ENCODE assay signal across 8 mouse cellular contexts in genomic region chr3:35931896-35932727, GRCm38 (mm10). TPM values are rescaled to one million over a fixed set of nuclear protein-coding genes. Genes with fewer than 3 reads are reported as not detected.
DNase-seq lines count a peak whose midpoint lies in the region; ATAC-seq and TF ChIP-seq lines count a peak whose summit lies in the region.

No protein-coding gene starts in this region.

- H3K36me3 ChIP-seq in embryonic facial prominence, embryonic 14.5 days (ENCODE audit: control insufficient read depth, insufficient read depth, low read length): no peaks in the 10 kb centered on the region
- no peaks in the 10 kb centered on the region for H3K36me3 ChIP-seq in heart, embryonic 10.5 days
- no peaks in the 10 kb centered on the region for H3K36me3 ChIP-seq in liver, embryonic 11.5 days (ENCODE audit: control insufficient read depth, insufficient read depth, low read length)
- H3K36me3 ChIP-seq in midbrain, postnatal 0 days (ENCODE audit: insufficient read depth, low read length): no peaks in the 10 kb centered on the region

- ATAC-seq in embryonic facial prominence, embryonic 14.5 days (ENCODE audit: low read depth): peak; percentile 83
- ATAC-seq in liver, embryonic 11.5 days (replicated peaks; ENCODE audit: low FRiP score): peak; percentile 75
- peak; percentile 65 for ATAC-seq in midbrain, postnatal 0 days (ENCODE audit: low FRiP score)

- TF ChIP-seq CTCF in midbrain, postnatal 0 days (IDR thresholded peaks at IDR 0.05): no peak

- H3K4me2 ChIP-seq in embryonic facial prominence, embryonic 14.5 days (ENCODE audit: low read depth, low read length): peak overlapping the region; percentile 86
- peak overlapping the region; percentile 94 for H3K4me2 ChIP-seq in liver, embryonic 11.5 days
- H3K4me2 ChIP-seq in midbrain, postnatal 0 days (ENCODE audit: low read depth, low read length, poor library complexity, severe bottlenecking): peak overlapping the region; percentile 94

- peak overlapping the region; percentile 98 for H3K9ac ChIP-seq in embryonic facial prominence, embryonic 14.5 days (ENCODE audit: low read depth, low read length)
- H3K9ac ChIP-seq in liver, embryonic 11.5 days (ENCODE audit: low read depth, low read length): peak overlapping the region; percentile 99
- H3K9ac ChIP-seq in midbrain, postnatal 0 days (replicated peaks; ENCODE audit: low read length, poor library complexity, severe bottlenecking): peak overlapping the region; percentile 96

- peak overlapping the region; percentile 91 for H3K4me3 ChIP-seq in embryonic facial prominence, embryonic 14.5 days (ENCODE audit: low read depth, low read length)
- peak overlapping the region; percentile 91 for H3K4me3 ChIP-seq in heart, embryonic 10.5 days
- peak overlapping the region; percentile 97 for H3K4me3 ChIP-seq in liver, embryonic 11.5 days (ENCODE audit: low read depth, low read length)
- peak overlapping the region; percentile 75 for H3K4me3 ChIP-seq in midbrain, postnatal 0 days (ENCODE audit: low read depth, low read length)

- H3K27me3 ChIP-seq in embryonic facial prominence, embryonic 14.5 days (replicated peaks; ENCODE audit: control insufficient read depth, insufficient read depth, low read length): no peaks in the 10 kb centered on the region
- H3K27me3 ChIP-seq in heart, embryonic 10.5 days (ENCODE audit: insufficient read depth, poor library complexity, severe bottlenecking): no peaks in the 10 kb centered on the region
- no peaks in the 10 kb centered on the region for H3K27me3 ChIP-seq in liver, embryonic 11.5 days (replicated peaks; ENCODE audit: control insufficient read depth, insufficient read depth, low read length)
- H3K27me3 ChIP-seq in midbrain, postnatal 0 days (ENCODE audit: insufficient read depth, low read length): no peaks in the 10 kb centered on the region

- H3K9me3 ChIP-seq in embryonic facial prominence, embryonic 14.5 days (ENCODE audit: control insufficient read depth, low read length): no peaks in the 10 kb centered on the region
- no peaks in the 10 kb centered on the region for H3K9me3 ChIP-seq in heart, embryonic 10.5 days
- no peaks in the 10 kb centered on the region for H3K9me3 ChIP-seq in liver, embryonic 11.5 days (ENCODE audit: control insufficient read depth, low read length)
- no peaks in the 10 kb centered on the region for H3K9me3 ChIP-seq in midbrain, postnatal 0 days (ENCODE audit: low read length)

- DNase-seq in urinary bladder, adult 18-20 months (ENCODE audit: low spot score in 2 of 2): peak; percentile 25 to 58
- no peak for DNase-seq in urinary bladder, postnatal 10 days (ENCODE audit: low spot score)
- peak; percentile 65 for DNase-seq in embryonic facial prominence, embryonic 14.5 days (ENCODE audit: low spot score)
- DNase-seq in heart, embryonic 10.5 days (ENCODE audit: low spot score): no peak
- peak; percentile 52 for DNase-seq in kidney, adult 9 months
- peak; percentile 76 for DNase-seq in liver, embryonic 11.5 days (ENCODE audit: low spot score)
- peak; percentile 49 for DNase-seq in midbrain, postnatal 0 days (ENCODE audit: low spot score)
- DNase-seq in spleen, postnatal 36 days (ENCODE audit: low spot score in 2 of 2): peak; percentile 62 to 63

- peak overlapping the region; percentile 94 for H3K27ac ChIP-seq in embryonic facial prominence, embryonic 14.5 days (replicated peaks; ENCODE audit: low read depth, low read length)
- peak overlapping the region; percentile 98 for H3K27ac ChIP-seq in heart, embryonic 10.5 days
- H3K27ac ChIP-seq in liver, embryonic 11.5 days (ENCODE audit: low read depth, low read length): peak overlapping the region; percentile 89
- H3K27ac ChIP-seq in midbrain, postnatal 0 days (ENCODE audit: low read depth, low read length): peak overlapping the region; percentile 90

- H3K4me1 ChIP-seq in embryonic facial prominence, embryonic 14.5 days (ENCODE audit: control insufficient read depth, insufficient read depth, low read length): peaks cover 11% of the 10 kb centered on the region; the same call in 1 of the 2 replicates
- peaks cover 31% of the 10 kb centered on the region for H3K4me1 ChIP-seq in heart, embryonic 10.5 days
- H3K4me1 ChIP-seq in liver, embryonic 11.5 days (replicated peaks; ENCODE audit: control insufficient read depth, insufficient read depth, low read length): peaks cover 16% of the 10 kb centered on the region
- peaks cover 7% of the 10 kb centered on the region for H3K4me1 ChIP-seq in midbrain, postnatal 0 days (ENCODE audit: insufficient read depth, low read length)

- under 1% methylated on average over 32 of the region's 65 CpGs for WGBS in embryonic facial prominence, embryonic 14.5 days
- under 1% methylated on average over 65 of the region's 65 CpGs for WGBS in heart, embryonic 10.5 days
- WGBS in liver, embryonic 11.5 days: under 1% methylated on average over 60 of the region's 65 CpGs
- WGBS in midbrain, postnatal 0 days: under 1% methylated on average over 51 of the region's 65 CpGs

RNA-seq across cellular contexts. Expression of gene Dcun1d1, which starts 5.1 kb away (rescaled TPM):
- 84.4 and 89.6 TPM in 2 replicates for polyA plus RNA-seq in embryonic facial prominence, embryonic 14.5 days (2014; fragmentation: Nextera tagmentation; extraction: Ambion mirVana)
- polyA plus RNA-seq in heart, embryonic 10.5 days (2016; fragmentation: Nextera tagmentation; extraction: Ambion mirVana): 80.2 and 89.6 TPM in 2 replicates
- polyA plus RNA-seq in liver, embryonic 11.5 days (2014; fragmentation: Nextera tagmentation; extraction: Ambion mirVana): 95.0 and 103 TPM in 2 replicates
- 62.0 and 69.0 TPM in 2 replicates for total RNA-seq in midbrain, postnatal 0 days (2014; rRNA removed)
- 108 and 110 TPM in 2 replicates for polyA plus RNA-seq in midbrain, postnatal 0 days (2015; fragmentation: Nextera tagmentation; extraction: Ambion mirVana)

Comparison
In these comparisons a context has a peak if more than half of its experiments do, and no peak if none do; other contexts are left out.
1. DNase-seq: peak in urinary bladder, adult 18-20 months (2 of 2), embryonic facial prominence, embryonic 14.5 days (single experiment), kidney, adult 9 months (single experiment), liver, embryonic 11.5 days (single experiment), midbrain, postnatal 0 days (single experiment) and spleen, postnatal 36 days (2 of 2); none in urinary bladder, postnatal 10 days (single experiment) and heart, embryonic 10.5 days (single experiment).
2. Peak in every context shown above with its lines, with median percentiles within 50 percentile points of each other: ATAC-seq, H3K27ac ChIP-seq, H3K4me2 ChIP-seq, H3K4me3 ChIP-seq and H3K9ac ChIP-seq.